Mouse (Mus musculus): ENCODE measurements around the gene Gm28035.

Gene Gm28035

DNA sequence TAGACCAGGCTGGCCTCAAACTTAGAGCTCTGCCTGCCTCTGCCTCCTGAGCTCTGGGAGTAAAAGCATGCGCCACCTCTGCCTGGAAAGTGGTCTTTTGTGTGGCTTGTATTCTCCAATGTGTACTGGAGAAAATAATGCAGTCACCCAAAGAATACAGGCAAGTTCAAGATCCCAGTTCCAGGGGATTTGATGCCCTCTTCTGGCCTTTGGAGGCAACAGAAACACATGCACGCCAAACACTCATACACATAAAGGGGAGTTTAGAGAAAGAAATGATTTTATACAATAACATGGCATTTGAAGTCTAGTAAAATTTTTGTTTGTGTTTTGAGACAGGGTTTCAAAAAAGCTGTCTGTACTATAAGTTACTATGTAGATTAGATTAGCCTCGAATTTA is 59.2 kb downstream of the Gm28035 start:
- DNase-seq (ENCODE audit: low spot score in 2 of 2), result no peak

- DNase-seq (ENCODE audit: low spot score in 2 of 2), result no peak
Observed at GRCm38 (mm10) chr2:30299966-30300365, 59.6 kb downstream of the Gm28035 start.

GRCm38 (mm10) chr2:30306087-30306486 is 65.7 kb downstream of the Gm28035 start:
- no peak for DNase-seq (ENCODE audit: low spot score in 2 of 2)

DNA sequence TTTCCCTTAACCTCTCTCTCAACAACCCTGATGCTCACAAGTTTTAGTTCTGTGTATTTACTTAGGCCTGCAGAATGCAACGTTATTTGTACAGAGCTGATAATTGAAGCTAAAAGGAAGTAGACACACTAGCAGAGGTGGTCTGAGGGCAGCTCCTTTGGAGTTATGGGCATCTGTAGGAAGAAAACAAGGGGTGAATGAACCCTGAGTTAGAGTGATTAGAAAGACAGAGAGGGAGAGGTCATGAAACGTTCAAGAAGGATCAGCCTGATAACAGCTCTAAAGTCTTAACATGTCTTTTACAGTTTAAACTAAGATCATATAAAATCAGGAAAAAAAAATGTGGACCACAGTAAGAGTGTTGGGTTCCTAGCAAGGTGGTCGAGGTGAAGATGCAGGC is 69.0 kb downstream of the Gm28035 start:
- no peak for DNase-seq (ENCODE audit: low spot score in 2 of 2)

DNA sequence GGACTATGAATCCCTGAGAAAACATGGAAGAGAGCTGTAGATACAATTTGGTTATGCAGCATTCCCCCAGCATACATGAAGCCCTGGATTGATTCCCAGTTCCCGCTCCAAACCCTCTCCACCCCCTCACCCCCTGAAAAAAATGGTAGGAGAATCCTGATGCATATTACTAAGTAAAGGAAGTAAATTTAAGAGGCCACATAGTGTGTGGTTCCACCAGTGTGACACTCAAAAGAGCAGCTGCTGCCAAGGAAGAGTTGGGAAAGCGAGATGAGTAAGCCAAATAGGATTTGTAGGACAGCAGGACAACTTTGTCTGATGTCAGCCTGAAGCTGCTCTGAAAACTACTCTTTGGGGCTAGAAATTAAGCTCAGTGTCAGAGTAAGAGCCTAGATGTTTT is 71.1 kb downstream of the Gm28035 start:
- no peak for DNase-seq (ENCODE audit: low spot score in 2 of 2)

GRCm38 (mm10) chr2:30316136-30316535 is 75.8 kb downstream of the Gm28035 start:
- no peak for DNase-seq (ENCODE audit: low spot score in 2 of 2)

GRCm38 (mm10) chr2:30316955-30317354 is 76.6 kb downstream of the Gm28035 start:
- DNase-seq (ENCODE audit: low spot score in 2 of 2), result no peak

- DNase-seq (ENCODE audit: low spot score in 2 of 2), result no peak
Observed at GRCm38 (mm10) chr2:30319260-30319659, 78.9 kb downstream of the Gm28035 start.

GRCm38 (mm10) chr2:30323111-30323510 is 82.7 kb downstream of the Gm28035 start:
- no peak for DNase-seq (ENCODE audit: low spot score in 2 of 2)

- no peak for DNase-seq (ENCODE audit: low spot score in 2 of 2)
Observed at GRCm38 (mm10) chr2:30325296-30325695, 84.9 kb downstream of the Gm28035 start.

- no peak for DNase-seq (ENCODE audit: low spot score in 2 of 2)
Observed at GRCm38 (mm10) chr2:30327276-30327675, 86.9 kb downstream of the Gm28035 start.

GRCm38 (mm10) chr2:30328791-30329190 is 88.4 kb downstream of the Gm28035 start:
- DNase-seq (ENCODE audit: low spot score in 2 of 2), result no peak

Measured in heart, adult 9 months (tissue).